Mouse (Mus musculus): Measurements from ENCODE around the gene Nkx2-4. TPM values are rescaled to one million over a fixed set of nuclear protein-coding genes. Genes with fewer than 3 reads are reported as not detected.

Gene Nkx2-4
- polyA plus RNA-seq (2012; rRNA removed), result 2.2 and 2.5 TPM in 2 replicates

- TF ChIP-seq POLR2A (IDR thresholded peaks at IDR 0.05; ENCODE audit: borderline replicate concordance, extremely low read depth, insufficient read depth, insufficient read length, poor library complexity, severe bottlenecking), result no peak
- TF ChIP-seq CTCF (IDR thresholded peaks at IDR 0.05; ENCODE audit: borderline replicate concordance, extremely low read depth, insufficient read depth, insufficient read length), result no peak
- DNase-seq (ENCODE audit: low read depth), result peak; percentile 48
Measured at GRCm38 (mm10) chr2:147085072-147085870, at the start of gene Nkx2-4. Gene Nkx2-4 (minus strand): TSS chr2:147085445.

GRCm38 (mm10) chr2:147127366-147127765, 42.1 kb upstream of the Nkx2-4 start:
- no peak for TF ChIP-seq POLR2A (IDR thresholded peaks at IDR 0.05; ENCODE audit: borderline replicate concordance, extremely low read depth, insufficient read depth, insufficient read length, poor library complexity, severe bottlenecking)
- TF ChIP-seq CTCF (IDR thresholded peaks at IDR 0.05; ENCODE audit: borderline replicate concordance, extremely low read depth, insufficient read depth, insufficient read length), result no peak
- no peak for DNase-seq (ENCODE audit: low read depth)

- TF ChIP-seq POLR2A (IDR thresholded peaks at IDR 0.05; ENCODE audit: borderline replicate concordance, extremely low read depth, insufficient read depth, insufficient read length, poor library complexity, severe bottlenecking) (no peak), CTCF (IDR thresholded peaks at IDR 0.05; ENCODE audit: borderline replicate concordance, extremely low read depth, insufficient read depth, insufficient read length) (no peak)
- DNase-seq (ENCODE audit: low read depth), result no peak
Measured at GRCm38 (mm10) chr2:147119736-147120135, 34.5 kb upstream of the Nkx2-4 start.

DNA sequence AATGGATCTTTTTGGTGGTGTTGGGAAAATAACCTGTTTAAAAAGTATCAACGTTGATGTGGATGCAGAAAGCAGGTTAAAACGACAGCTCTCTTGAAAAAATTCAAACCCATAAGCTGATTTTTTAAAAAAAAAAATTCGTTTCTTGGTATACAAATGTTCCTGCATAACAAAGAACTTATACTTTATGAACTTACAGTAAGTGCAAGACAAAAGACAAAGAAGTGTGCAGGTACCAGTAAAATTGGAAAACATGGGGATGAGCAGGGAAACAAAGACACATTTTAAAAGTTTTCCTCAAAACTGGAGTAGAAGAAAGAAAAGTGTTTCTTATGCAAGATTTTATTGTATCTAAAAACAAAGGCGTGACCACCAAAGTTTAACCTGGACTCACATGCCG, 1.2 kb upstream of the Nkx2-4 start:
- TF ChIP-seq CTCF (IDR thresholded peaks at IDR 0.05; ENCODE audit: borderline replicate concordance, extremely low read depth, insufficient read depth, insufficient read length) (no peak), POLR2A (IDR thresholded peaks at IDR 0.05; ENCODE audit: borderline replicate concordance, extremely low read depth, insufficient read depth, insufficient read length, poor library complexity, severe bottlenecking) (no peak)
- DNase-seq (ENCODE audit: low read depth), result peak; percentile 29

- no peak for TF ChIP-seq POLR2A (IDR thresholded peaks at IDR 0.05; ENCODE audit: borderline replicate concordance, extremely low read depth, insufficient read depth, insufficient read length, poor library complexity, severe bottlenecking)
- no peak for TF ChIP-seq CTCF (IDR thresholded peaks at IDR 0.05; ENCODE audit: borderline replicate concordance, extremely low read depth, insufficient read depth, insufficient read length)
- peak; percentile 53 for DNase-seq (ENCODE audit: low read depth)
Measured at GRCm38 (mm10) chr2:147085937-147086336, 692 bp upstream of the Nkx2-4 start.

- TF ChIP-seq POLR2A (IDR thresholded peaks at IDR 0.05; ENCODE audit: borderline replicate concordance, extremely low read depth, insufficient read depth, insufficient read length, poor library complexity, severe bottlenecking) (no peak), CTCF (IDR thresholded peaks at IDR 0.05; ENCODE audit: borderline replicate concordance, extremely low read depth, insufficient read depth, insufficient read length) (no peak)
- DNase-seq (ENCODE audit: low read depth), result peak; percentile 35
Measured at GRCm38 (mm10) chr2:147084366-147085071, 726 bp downstream of the Nkx2-4 start.

DNA sequence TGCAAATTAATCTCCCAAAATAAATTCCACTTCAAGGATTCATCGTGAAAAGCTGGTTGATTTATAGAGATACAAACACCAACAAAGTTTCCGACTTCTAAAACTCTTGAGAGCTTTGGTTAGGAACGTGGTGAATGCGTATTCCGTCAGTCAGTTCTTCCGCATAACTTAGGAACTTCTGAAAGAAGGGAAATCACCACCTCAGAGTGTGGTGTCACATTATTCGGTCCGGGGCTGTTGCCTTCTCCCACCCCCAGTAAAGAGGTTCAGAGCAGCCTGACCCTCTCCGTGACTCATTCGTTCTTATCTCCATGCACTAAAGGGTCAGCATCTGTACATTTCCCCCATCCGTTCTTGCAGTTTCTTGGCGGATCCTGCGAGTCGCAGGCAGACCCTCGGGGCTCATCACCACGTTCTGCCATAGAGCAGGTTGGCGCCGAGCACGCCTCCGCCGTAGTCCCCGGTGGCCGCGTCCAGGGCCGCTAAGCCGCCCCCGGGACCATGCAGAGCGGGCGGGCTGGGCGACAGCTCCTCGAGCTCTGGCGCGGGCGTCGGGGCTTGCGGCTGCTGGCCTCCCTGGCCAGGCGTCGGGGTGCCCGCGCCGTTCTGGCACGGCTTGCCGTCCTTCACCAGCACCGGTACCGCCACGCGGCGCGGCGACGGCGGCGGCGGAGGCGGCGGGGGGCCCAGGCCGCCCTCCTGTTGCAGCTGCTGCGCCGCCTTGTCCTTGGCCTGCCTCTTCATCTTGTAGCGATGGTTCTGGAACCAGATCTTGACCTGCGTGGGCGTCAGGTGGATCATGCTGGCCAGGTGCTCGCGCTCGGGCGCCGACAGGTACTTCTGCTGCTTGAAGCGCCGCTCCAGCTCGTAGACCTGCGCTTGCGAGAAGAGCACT, 1.5 kb downstream of the Nkx2-4 start:
- peak; percentile 65 for DNase-seq (ENCODE audit: low read depth)
- TF ChIP-seq POLR2A (IDR thresholded peaks at IDR 0.05; ENCODE audit: borderline replicate concordance, extremely low read depth, insufficient read depth, insufficient read length, poor library complexity, severe bottlenecking) (no peak), CTCF (IDR thresholded peaks at IDR 0.05; ENCODE audit: borderline replicate concordance, extremely low read depth, insufficient read depth, insufficient read length) (no peak)

GRCm38 (mm10) chr2:147082391-147082790, 2.9 kb downstream of the Nkx2-4 start:
- DNase-seq (ENCODE audit: low read depth), result peak; percentile 20
- TF ChIP-seq CTCF (IDR thresholded peaks at IDR 0.05; ENCODE audit: borderline replicate concordance, extremely low read depth, insufficient read depth, insufficient read length), result no peak
- TF ChIP-seq POLR2A (IDR thresholded peaks at IDR 0.05; ENCODE audit: borderline replicate concordance, extremely low read depth, insufficient read depth, insufficient read length, poor library complexity, severe bottlenecking), result no peak

- peak; percentile 35 for DNase-seq (ENCODE audit: low read depth)
- TF ChIP-seq CTCF (IDR thresholded peaks at IDR 0.05; ENCODE audit: borderline replicate concordance, extremely low read depth, insufficient read depth, insufficient read length) (no peak), POLR2A (IDR thresholded peaks at IDR 0.05; ENCODE audit: borderline replicate concordance, extremely low read depth, insufficient read depth, insufficient read length, poor library complexity, severe bottlenecking) (no peak)
Measured at GRCm38 (mm10) chr2:147074399-147074798, 10.8 kb downstream of the Nkx2-4 start.

DNA sequence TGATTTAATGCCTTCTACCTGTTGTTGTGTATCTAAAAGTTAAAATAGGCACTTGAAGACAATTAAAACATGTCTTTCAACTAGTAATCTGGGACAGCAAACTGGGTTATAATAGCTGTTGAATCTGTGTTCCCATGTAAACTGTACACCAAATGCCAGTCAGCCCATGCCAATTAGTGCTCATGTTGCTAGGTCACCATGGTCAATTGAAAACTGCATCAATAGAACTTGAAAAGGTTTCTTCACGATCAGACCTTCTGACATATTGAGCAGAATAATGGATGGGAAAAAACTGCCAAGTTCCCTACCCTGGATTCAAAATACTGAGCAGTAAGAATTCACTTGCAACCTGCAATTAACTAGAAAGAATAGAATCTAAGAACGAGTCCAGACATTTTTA, 11.3 kb downstream of the Nkx2-4 start:
- DNase-seq (ENCODE audit: low read depth), result peak; percentile 94
- TF ChIP-seq CTCF (IDR thresholded peaks at IDR 0.05; ENCODE audit: borderline replicate concordance, extremely low read depth, insufficient read depth, insufficient read length) (no peak), POLR2A (IDR thresholded peaks at IDR 0.05; ENCODE audit: borderline replicate concordance, extremely low read depth, insufficient read depth, insufficient read length, poor library complexity, severe bottlenecking) (no peak)

- TF ChIP-seq CTCF (IDR thresholded peaks at IDR 0.05; ENCODE audit: borderline replicate concordance, extremely low read depth, insufficient read depth, insufficient read length), result no peak
- TF ChIP-seq POLR2A (IDR thresholded peaks at IDR 0.05; ENCODE audit: borderline replicate concordance, extremely low read depth, insufficient read depth, insufficient read length, poor library complexity, severe bottlenecking), result no peak
- no peak for DNase-seq (ENCODE audit: low read depth)
Measured at GRCm38 (mm10) chr2:147070305-147070704, 14.9 kb downstream of the Nkx2-4 start.
